18 mouse cellular contexts compared by ENCODE assay signal in genomic region chr1:135263316-135263715, GRCm38 (mm10). TPM values are rescaled to one million over a fixed set of nuclear protein-coding genes. Genes with fewer than 3 reads are reported as not detected.
"Had no signal": no experiment of that assay in that cellular context is flagged by ENCODE, and none has a peak within 500 bp of the region (broad histone marks: within the 10 kb centered on the region; RNA-seq: fewer than 3 reads in every experiment).

No protein-coding gene starts in this region.

- H3K4me3 ChIP-seq: lung, embryonic 15.5 days; megakaryocyte, embryonic 14.5 days; midbrain, embryonic 13.5 days; midbrain, embryonic 15.5 days; neural tube, embryonic 12.5 days; stomach, embryonic 15.5 days had no signal

- H3K27me3 ChIP-seq: lung, embryonic 15.5 days; midbrain, embryonic 13.5 days; midbrain, embryonic 15.5 days; neural tube, embryonic 12.5 days; stomach, embryonic 15.5 days had no signal

- H3K4me2 ChIP-seq: lung, embryonic 15.5 days; midbrain, embryonic 11.5 days; midbrain, embryonic 13.5 days; midbrain, embryonic 15.5 days; neural tube, embryonic 12.5 days; stomach, embryonic 15.5 days had no signal

- ATAC-seq: liver, postnatal 0 days; lung, postnatal 0 days; midbrain, embryonic 13.5 days; midbrain, embryonic 15.5 days had no signal

- DNase-seq: liver, postnatal 0 days; lung, adult 2 months; lung, postnatal 14 days; lung, postnatal 36 days; right cerebral cortex, postnatal 14 days; thymus, adult 2 months; thymus, postnatal 25 days had no signal

- H3K9me3 ChIP-seq: lung, embryonic 15.5 days; megakaryocyte, embryonic 14.5 days; midbrain, embryonic 13.5 days; midbrain, embryonic 15.5 days; neural tube, embryonic 12.5 days; stomach, embryonic 15.5 days had no signal

- H3K9ac ChIP-seq: liver, postnatal 0 days; lung, embryonic 15.5 days; midbrain, embryonic 13.5 days; midbrain, embryonic 15.5 days; neural tube, embryonic 12.5 days; stomach, embryonic 15.5 days had no signal

- H3K27ac ChIP-seq: lung, embryonic 15.5 days; macrophage; midbrain, embryonic 13.5 days; midbrain, embryonic 15.5 days; neural tube, embryonic 12.5 days; stomach, embryonic 15.5 days; stomach, postnatal 0 days had no signal

RNA-seq across cellular contexts. Expression of gene Elf3, which starts 4.9 kb away (rescaled TPM):
- polyA plus RNA-seq: macrophage; testis, adult 2 months had no signal
